Mouse (Mus musculus) heart, embryonic 14.5 days (tissue): ENCODE data around the gene Yipf1. TPM values are rescaled to one million over a fixed set of nuclear protein-coding genes. Genes with fewer than 3 reads are reported as not detected.

Experiments used
- ATAC-seq: fragments of 200-750 bp; cut with Nextera tagmentation; 2 replicates; pipeline ENCODE4 v1.8.0; 2017; ENCODE audit warnings: low read depth, moderate TSS enrichment; ENCODE audit not compliant: insufficient number of reproducible peaks, insufficient read depth, low FRiP score
- H3K27ac ChIP-seq, 2 experiments: fragments of 200-500 bp in 1 of 2; fragments of 300-500 bp in 1 of 2; sonication (generic) in 1 of 2; replicated peaks in 1 of 2; 2 replicates each; pipeline ENCODE4 v1.5.1; 2012 to 2014; ENCODE audit warnings: low read depth in 2 of 2, low read length in 2 of 2, control low read depth in 1 of 2, mild to moderate bottlenecking in 1 of 2, mixed read lengths in 1 of 2; ENCODE audit not compliant: control insufficient read depth in 1 of 2, insufficient read depth in 1 of 2
- H3K27me3 ChIP-seq: fragments of 300-500 bp; sonication (generic); 2 replicates; pipeline ENCODE4 v1.6.1; 2014; ENCODE audit warnings: mild to moderate bottlenecking, low read length, control low read depth; ENCODE audit not compliant: control insufficient read depth, insufficient read depth
- H3K36me3 ChIP-seq: fragments of 300-500 bp; sonication (generic); 2 replicates; pipeline ENCODE4 v1.6.1; 2014; ENCODE audit warnings: mild to moderate bottlenecking, control low read depth, low read length, mixed read lengths; ENCODE audit not compliant: control insufficient read depth, insufficient read depth
- H3K4me1 ChIP-seq, 2 experiments: fragments of 200-500 bp in 1 of 2; fragments of 300-500 bp in 1 of 2; sonication (generic) in 1 of 2; 2 replicates each; pipeline ENCODE4 v1.6.1; 2012 to 2014; ENCODE audit warnings: low read length in 2 of 2, control low read depth in 1 of 2, mixed read lengths in 1 of 2; ENCODE audit not compliant: control insufficient read depth in 2 of 2, insufficient read depth in 2 of 2
- H3K4me2 ChIP-seq: fragments of 300-500 bp; sonication (generic); 2 replicates; pipeline ENCODE4 v1.6.1; 2014; ENCODE audit warnings: mild to moderate bottlenecking, low read length
- H3K4me3 ChIP-seq, 2 experiments: fragments of 200-500 bp in 1 of 2; fragments of 300-500 bp in 1 of 2; sonication (generic) in 1 of 2; 2 replicates each; pipeline ENCODE4 v1.5.1; 2012 to 2014; ENCODE audit warnings: low read length in 2 of 2, mild to moderate bottlenecking in 2 of 2, control low read depth in 1 of 2, low read depth in 1 of 2, moderate library complexity in 1 of 2; ENCODE audit not compliant: control insufficient read depth in 1 of 2, insufficient read depth in 1 of 2
- H3K9ac ChIP-seq: fragments of 300-500 bp; sonication (generic); 2 replicates; pipeline ENCODE4 v1.6.1; 2014; ENCODE audit warnings: mild to moderate bottlenecking, low read length
- H3K9me3 ChIP-seq: fragments of 300-500 bp; sonication (generic); 2 replicates; pipeline ENCODE4 v1.6.1; 2016; ENCODE audit warnings: low read length, control low read depth; ENCODE audit not compliant: control insufficient read depth
- WGBS: fragments of 180-500 bp; shearing (Covaris S2); extraction: QIAGEN DNeasy Blood & Tissue Kit; methylation state at CpG from one replicate; pipeline ENCODE4 v1.1.7; 2014; 5-methylcytosine and 5-hydroxymethylcytosine counted together
- polyA plus RNA-seq: library from polyadenylated mRNA; unstranded; fragments of >200 nt; fragmentation: Nextera tagmentation; extraction: Ambion mirVana; gene quantifications from 2 replicates; pipeline ENCODE4 v1.2.1, GENCODE M21; 2014

The Yipf1 gene
- polyA plus RNA-seq, 1 experiment from 2014 or later = 49.7 TPM

GRCm38 (mm10) chr4:107372304-107372703, 58.1 kb downstream of the Yipf1 start:
- peaks cover 76% of the 10 kb centered on the region for H3K36me3 ChIP-seq
- H3K9me3 ChIP-seq = no peaks in the 10 kb centered on the region
- peaks cover 9 to 23% of the 10 kb centered on the region in 2 experiments for H3K4me1 ChIP-seq
- H3K4me3 ChIP-seq = no peak overlapping the region
- WGBS = 77% methylated on average over 2 of the region's 2 CpGs
- H3K9ac ChIP-seq = no peak overlapping the region
- H3K27ac ChIP-seq = no peak overlapping the region
- H3K4me2 ChIP-seq = no peak overlapping the region
- no peaks in the 10 kb centered on the region for H3K27me3 ChIP-seq
- ATAC-seq = no peak

DNA sequence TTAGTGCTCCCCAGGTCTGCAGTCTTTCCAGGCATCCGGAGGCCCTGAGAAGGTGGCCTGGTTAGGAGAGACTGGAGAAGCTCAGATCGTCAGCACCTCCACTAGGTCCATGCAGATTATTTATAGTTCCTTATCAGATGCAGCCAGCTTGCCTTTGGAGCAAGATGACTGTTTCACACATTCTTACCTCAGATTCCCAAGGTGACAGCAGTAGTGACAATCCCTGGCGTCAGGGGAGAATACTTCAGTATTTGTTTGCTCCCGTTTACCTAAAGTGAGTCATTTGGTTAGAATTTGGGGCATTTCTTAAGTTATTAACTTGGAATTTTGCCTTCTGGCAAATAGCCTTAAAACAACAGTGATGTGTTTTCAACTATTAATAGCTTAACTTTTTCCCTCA, 60.5 kb downstream of the Yipf1 start:
- no peaks in the 10 kb centered on the region for H3K27me3 ChIP-seq
- H3K9ac ChIP-seq = no peak overlapping the region
- peaks cover 83% of the 10 kb centered on the region for H3K36me3 ChIP-seq
- 10% methylated on average over 4 of the region's 4 CpGs for WGBS
- H3K4me2 ChIP-seq = peak overlapping the region; percentile 19
- peaks cover 9 to 14% of the 10 kb centered on the region in 2 experiments for H3K4me1 ChIP-seq
- ATAC-seq = no peak
- H3K9me3 ChIP-seq = no peaks in the 10 kb centered on the region
- H3K4me3 ChIP-seq = no peak overlapping the region
- H3K27ac ChIP-seq = peak overlapping the region; percentile 25 to 62; a peak in 2 of 4 replicates

GRCm38 (mm10) chr4:107378954-107379353, 64.8 kb downstream of the Yipf1 start:
- Histone ChIP-seq H3K4me2 (no peak overlapping the region), H3K27ac (no peak overlapping the region), H3K4me3 (no peak overlapping the region), H3K4me1 (peaks cover 9 to 12% of the 10 kb centered on the region in 2 experiments), H3K36me3 (peaks cover 82% of the 10 kb centered on the region), H3K27me3 (no peaks in the 10 kb centered on the region), H3K9ac (no peak overlapping the region), H3K9me3 (no peaks in the 10 kb centered on the region)
- 83% methylated on average over 6 of the region's 6 CpGs for WGBS
- no peak for ATAC-seq

- Histone ChIP-seq H3K36me3 (peaks cover 82% of the 10 kb centered on the region), H3K27ac (no peak overlapping the region), H3K9ac (no peak overlapping the region), H3K9me3 (no peaks in the 10 kb centered on the region), H3K4me3 (no peak overlapping the region), H3K27me3 (no peaks in the 10 kb centered on the region), H3K4me1 (no peaks in the 10 kb centered on the region), H3K4me2 (no peak overlapping the region)
- WGBS = 77% methylated on average over 7 of the region's 7 CpGs
- ATAC-seq = no peak
These were observed 66.7 kb downstream of the Yipf1 start for GRCm38 (mm10) chr4:107380871-107381270.

- Histone ChIP-seq H3K9me3 (no peaks in the 10 kb centered on the region), H3K36me3 (peaks cover 97% of the 10 kb centered on the region), H3K4me2 (no peak overlapping the region), H3K4me1 (no peaks in the 10 kb centered on the region), H3K4me3 (no peak overlapping the region), H3K9ac (no peak overlapping the region), H3K27ac (no peak overlapping the region), H3K27me3 (no peaks in the 10 kb centered on the region)
- 93% methylated on average over 4 of the region's 4 CpGs for WGBS
- ATAC-seq = no peak
These were observed 72.9 kb downstream of the Yipf1 start for GRCm38 (mm10) chr4:107387038-107387437.

DNA sequence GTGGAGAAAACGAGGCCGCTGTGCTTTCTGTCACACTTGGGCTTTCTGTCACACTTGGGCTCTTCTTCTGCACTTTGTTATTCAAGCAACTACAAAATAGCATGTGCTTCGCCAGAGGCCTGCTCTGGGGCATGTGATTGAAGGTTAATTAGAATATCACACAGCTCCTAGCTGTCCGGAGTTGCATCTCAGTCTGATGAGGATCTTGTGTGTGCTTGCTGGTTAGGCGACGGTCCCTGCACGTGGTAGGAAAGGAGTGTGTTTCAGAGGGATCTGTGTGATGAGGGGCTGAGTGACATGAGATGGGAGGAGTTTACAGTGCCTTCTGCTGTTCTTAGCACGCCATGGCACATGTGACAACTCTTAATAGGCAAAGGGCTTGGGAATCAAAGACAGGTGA, 73.3 kb downstream of the Yipf1 start:
- ATAC-seq = no peak
- 90% methylated on average over 8 of the region's 8 CpGs for WGBS
- Histone ChIP-seq H3K9ac (no peak overlapping the region), H3K36me3 (peaks cover 97% of the 10 kb centered on the region), H3K4me1 (no peaks in the 10 kb centered on the region), H3K4me3 (no peak overlapping the region), H3K9me3 (no peaks in the 10 kb centered on the region), H3K4me2 (no peak overlapping the region), H3K27ac (no peak overlapping the region), H3K27me3 (no peaks in the 10 kb centered on the region)

- Histone ChIP-seq H3K27ac (no peak overlapping the region), H3K4me2 (no peak overlapping the region), H3K9me3 (no peaks in the 10 kb centered on the region), H3K27me3 (no peaks in the 10 kb centered on the region), H3K36me3 (peaks cover 97% of the 10 kb centered on the region), H3K4me3 (no peak overlapping the region), H3K4me1 (no peaks in the 10 kb centered on the region), H3K9ac (no peak overlapping the region)
- WGBS = 96% methylated on average over 2 of the region's 2 CpGs
- ATAC-seq = no peak
These were observed 74.1 kb downstream of the Yipf1 start for GRCm38 (mm10) chr4:107388291-107388690.

DNA sequence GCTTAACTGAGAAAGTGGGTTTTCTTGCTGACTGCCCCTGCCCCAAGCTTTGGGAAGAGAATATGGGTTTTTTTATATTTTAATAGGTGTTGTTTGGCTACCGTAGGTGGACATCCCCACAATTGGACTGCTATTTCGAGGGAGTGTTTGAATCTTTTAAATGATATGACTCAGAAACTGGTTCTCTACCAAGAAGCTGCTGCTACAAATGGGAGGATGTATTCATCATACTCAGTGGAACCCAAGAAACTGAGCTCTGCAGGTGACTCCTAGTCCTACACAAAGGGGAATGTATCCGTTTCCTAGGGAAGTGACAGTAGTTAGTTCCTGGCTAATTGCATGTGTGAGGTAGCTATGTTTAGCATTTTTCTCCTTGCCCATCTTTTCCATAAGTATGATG, 75.2 kb downstream of the Yipf1 start:
- H3K4me1 ChIP-seq = no peaks in the 10 kb centered on the region
- ATAC-seq = no peak
- no peak overlapping the region for H3K4me2 ChIP-seq
- WGBS = 93% methylated on average over 3 of the region's 3 CpGs
- H3K36me3 ChIP-seq = peaks cover 97% of the 10 kb centered on the region
- no peak overlapping the region for H3K27ac ChIP-seq
- no peaks in the 10 kb centered on the region for H3K27me3 ChIP-seq
- no peak overlapping the region for H3K9ac ChIP-seq
- H3K4me3 ChIP-seq = no peak overlapping the region
- no peaks in the 10 kb centered on the region for H3K9me3 ChIP-seq
